Mouse (Mus musculus) kidney, embryonic 14.5 days (tissue): ENCODE data around the gene Rbm31y. TPM values are rescaled to one million over a fixed set of nuclear protein-coding genes. Genes with fewer than 3 reads are reported as not detected.
"Not testable (repeated sequence)": the region's sequence is repeated elsewhere in the genome, so short reads cannot be mapped to it uniquely, and the experiment has no call there.

Experiments
- ATAC-seq: fragments of 200-750 bp; cut with Nextera tagmentation; 2 replicates; pipeline ENCODE4 v1.8.0; 2017; ENCODE audit warnings: moderate number of reproducible peaks, mild to moderate bottlenecking, moderate TSS enrichment, moderate library complexity; ENCODE audit not compliant: low FRiP score, low TSS enrichment
- H3K27ac ChIP-seq: fragments of 300-500 bp; sonication (generic); 2 replicates; pipeline ENCODE4 v1.5.1; 2014; ENCODE audit warnings: low read depth, mild to moderate bottlenecking, low read length, moderate library complexity, mixed read lengths
- H3K27me3 ChIP-seq: fragments of 300-500 bp; sonication (generic); 2 replicates; pipeline ENCODE4 v1.6.1; 2014; ENCODE audit warnings: mild to moderate bottlenecking, low read length; ENCODE audit not compliant: control insufficient read depth, insufficient read depth
- H3K36me3 ChIP-seq: fragments of 300-500 bp; sonication (generic); 2 replicates; pipeline ENCODE4 v1.6.1; 2014; ENCODE audit warnings: low read length, mixed read lengths; ENCODE audit not compliant: control insufficient read depth, insufficient read depth
- H3K4me1 ChIP-seq: fragments of 300-500 bp; sonication (generic); 2 replicates; pipeline ENCODE4 v1.6.1; 2014; ENCODE audit warnings: low read length, mixed read lengths; ENCODE audit not compliant: control insufficient read depth, insufficient read depth
- H3K4me2 ChIP-seq: fragments of 300-500 bp; sonication (generic); replicated peaks from 2 replicates; pipeline ENCODE4 v1.6.1; 2014; ENCODE audit warnings: low read depth, mild to moderate bottlenecking, low read length
- H3K4me3 ChIP-seq: fragments of 300-500 bp; sonication (generic); 2 replicates; pipeline ENCODE4 v1.5.1; 2014; ENCODE audit warnings: mild to moderate bottlenecking, low read length
- H3K9ac ChIP-seq: fragments of 300-500 bp; sonication (generic); 2 replicates; pipeline ENCODE4 v1.6.1; 2014; ENCODE audit warnings: low read depth, mild to moderate bottlenecking, low read length, moderate library complexity
- H3K9me3 ChIP-seq: fragments of 300-500 bp; sonication (generic); 2 replicates; pipeline ENCODE4 v1.6.1; 2016; ENCODE audit warnings: low read length; ENCODE audit not compliant: control insufficient read depth
- WGBS: fragments of 180-500 bp; shearing (Covaris S2); extraction: QIAGEN DNeasy Blood & Tissue Kit; methylation state at CpG from one replicate; pipeline ENCODE4 v1.1.7; 2014; 5-methylcytosine and 5-hydroxymethylcytosine counted together
- polyA plus RNA-seq: library from polyadenylated mRNA; unstranded; fragments of >200 nt; fragmentation: Nextera tagmentation; extraction: Ambion mirVana; gene quantifications from 2 replicates; pipeline ENCODE4 v1.2.1, GENCODE M21; 2014

The Rbm31y gene
- not detected in 2 replicates for polyA plus RNA-seq

- H3K4me2 ChIP-seq, H3K27me3 ChIP-seq, H3K36me3 ChIP-seq, H3K9ac ChIP-seq, H3K9me3 ChIP-seq, ATAC-seq, H3K4me1 ChIP-seq, H3K27ac ChIP-seq, H3K4me3 ChIP-seq: not testable (repeated sequence)
- no CpG with 5 or more reads among the region's 11 CpGs for WGBS
These were observed at the start of gene Rbm31y for GRCm38 (mm10) chrY:17400461-17400860. Gene Rbm31y (plus strand): TSS chrY:17400761.
